23 mouse cellular contexts compared by ENCODE assay signal in the genomic region with DNA sequence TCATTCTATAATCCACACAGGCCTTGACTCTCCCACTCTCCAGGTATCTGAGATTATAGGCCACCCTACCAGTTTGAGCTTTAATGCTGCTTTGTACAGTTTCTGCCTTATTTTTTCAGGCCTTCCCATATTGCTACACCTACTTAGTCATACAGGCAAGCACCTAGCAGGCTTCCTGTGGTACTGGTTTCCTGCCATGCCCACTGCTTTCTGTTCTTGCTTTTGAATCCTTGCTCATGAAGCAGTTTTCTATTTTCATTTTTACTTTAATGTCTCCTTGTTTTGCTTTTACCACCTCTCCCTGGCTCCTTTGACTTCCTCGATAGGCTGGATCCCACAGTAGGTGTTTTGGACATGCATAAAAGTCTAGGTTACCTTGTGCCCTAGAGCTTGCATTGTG. TPM values are rescaled to one million over a fixed set of nuclear protein-coding genes. Genes with fewer than 3 reads are reported as not detected.
DNase-seq lines count a peak whose midpoint lies in the region; ATAC-seq and TF ChIP-seq lines count a peak whose summit lies in the region.
"Had no signal": no experiment of that assay in that cellular context is flagged by ENCODE, and none has a peak within 500 bp of the region (broad histone marks: within the 10 kb centered on the region; RNA-seq: fewer than 3 reads in every experiment).

No protein-coding gene starts in this region.

- H3K27ac ChIP-seq in liver, postnatal 0 days (ENCODE audit: low read depth) = peak overlapping the region; percentile 66
- H3K27ac ChIP-seq in liver, embryonic 11.5 days (ENCODE audit: low read depth, low read length) = no peak overlapping the region
- H3K27ac ChIP-seq: hindbrain, embryonic 15.5 days; left cerebral cortex, adult 2 months; limb, embryonic 12.5 days; liver, embryonic 15.5 days; midbrain, embryonic 13.5 days had no signal

- no peaks in the 10 kb centered on the region for H3K27me3 ChIP-seq in liver, postnatal 0 days (ENCODE audit: insufficient read depth, low read length)
- H3K27me3 ChIP-seq in liver, embryonic 11.5 days (replicated peaks; ENCODE audit: control insufficient read depth, insufficient read depth, low read length) = no peaks in the 10 kb centered on the region
- H3K27me3 ChIP-seq: hindbrain, embryonic 15.5 days; limb, embryonic 12.5 days; liver, embryonic 15.5 days; midbrain, embryonic 13.5 days had no signal

- WGBS in liver, postnatal 0 days (ENCODE audit: insufficient replicate concordance) = 71% methylated on average over 1 of the region's 1 CpGs
- WGBS in liver, embryonic 11.5 days = 90% methylated on average over 1 of the region's 1 CpGs

- no peak overlapping the region for H3K9ac ChIP-seq in liver, postnatal 0 days (replicated peaks)
- H3K9ac ChIP-seq in liver, embryonic 11.5 days (ENCODE audit: low read depth, low read length) = no peak overlapping the region
- H3K9ac ChIP-seq: hindbrain, embryonic 15.5 days; limb, embryonic 12.5 days; liver, embryonic 15.5 days; midbrain, embryonic 13.5 days had no signal

- no peaks in the 10 kb centered on the region for H3K9me3 ChIP-seq in liver, postnatal 0 days (ENCODE audit: low read length)
- H3K9me3 ChIP-seq in liver, embryonic 11.5 days (ENCODE audit: control insufficient read depth, low read length) = no peaks in the 10 kb centered on the region
- H3K9me3 ChIP-seq: hindbrain, embryonic 15.5 days; limb, embryonic 12.5 days; liver, embryonic 15.5 days; midbrain, embryonic 13.5 days had no signal

- no peak for TF ChIP-seq EP300 in liver, postnatal 0 days (IDR thresholded peaks at IDR 0.05; ENCODE audit: low read depth)

- no peak for TF ChIP-seq CTCF in liver, postnatal 0 days (IDR thresholded peaks at IDR 0.05; ENCODE audit: low read depth)

- H3K4me3 ChIP-seq in liver, postnatal 0 days (ENCODE audit: low read depth, low read length) = no peak overlapping the region
- H3K4me3 ChIP-seq in liver, embryonic 11.5 days (ENCODE audit: low read depth, low read length) = no peak overlapping the region
- H3K4me3 ChIP-seq: hindbrain, embryonic 15.5 days; left cerebral cortex, adult 2 months; limb, embryonic 12.5 days; liver, embryonic 15.5 days; midbrain, embryonic 13.5 days had no signal

- ATAC-seq in liver, postnatal 0 days = peak; percentile 36; the same call in 1 of the 2 replicates
- no peak for ATAC-seq in liver, embryonic 11.5 days (replicated peaks; ENCODE audit: low FRiP score)
- ATAC-seq in CD4-positive, CD25-positive, alpha-beta regulatory T cell, adult 4 months = peak; percentile 94
- peak; percentile 80 for ATAC-seq in granulocyte monocyte progenitor cell, adult 5-6 weeks (replicated peaks; ENCODE audit: poor library complexity, severe bottlenecking)
- ATAC-seq: forebrain, embryonic 16.5 days; midbrain, embryonic 13.5 days had no signal

- no peaks in the 10 kb centered on the region; the same call in 1 of the 2 replicates for H3K4me1 ChIP-seq in liver, postnatal 0 days (ENCODE audit: insufficient read depth)
- no peaks in the 10 kb centered on the region for H3K4me1 ChIP-seq in liver, embryonic 11.5 days (replicated peaks; ENCODE audit: control insufficient read depth, insufficient read depth, low read length)
- H3K4me1 ChIP-seq: hindbrain, embryonic 15.5 days; limb, embryonic 12.5 days; liver, embryonic 15.5 days; midbrain, embryonic 13.5 days had no signal

- 0 out of 2 replicates have a peak overlapping the region, but pooled peaks have one; percentile 0 for H3K4me2 ChIP-seq in liver, postnatal 0 days (ENCODE audit: low read depth, low read length)
- H3K4me2 ChIP-seq in liver, embryonic 11.5 days = no peak overlapping the region
- H3K4me2 ChIP-seq: hindbrain, embryonic 15.5 days; limb, embryonic 12.5 days; liver, embryonic 15.5 days; midbrain, embryonic 13.5 days had no signal

- no peaks in the 10 kb centered on the region for H3K36me3 ChIP-seq in liver, postnatal 0 days (replicated peaks; ENCODE audit: insufficient read depth, low read length)
- H3K36me3 ChIP-seq in liver, embryonic 11.5 days (ENCODE audit: control insufficient read depth, insufficient read depth, low read length) = no peaks in the 10 kb centered on the region
- H3K36me3 ChIP-seq: hindbrain, embryonic 15.5 days; limb, embryonic 12.5 days; liver, embryonic 15.5 days; midbrain, embryonic 13.5 days had no signal

- no peak for DNase-seq in liver, postnatal 0 days
- no peak for DNase-seq in liver, embryonic 11.5 days (ENCODE audit: low spot score)
- peak; percentile 62 for DNase-seq in naive thymus-derived CD4-positive, alpha-beta T cell, adult 2 months (ENCODE audit: low read depth)
- no peak for DNase-seq in left cerebral cortex, adult 11 months (ENCODE audit: low spot score)
- DNase-seq in kidney, postnatal 10 days = no peak
- no peak for DNase-seq in cerebellum, adult 11-12 months
- DNase-seq: adrenal gland, adult 2 months; B cell, adult 2 months; cerebellum, adult 11 months; cerebellum, postnatal 25 days; heart, postnatal 14 days; kidney, adult 11 months; kidney, postnatal 14 days; lung, postnatal 36 days; right cerebral cortex, postnatal 14 days had no signal

RNA-seq across cellular contexts. Expression of a gene that starts 14.3 kb away (rescaled TPM):
- 114 and 116 TPM in 2 replicates for polyA plus RNA-seq in liver, postnatal 0 days (2015; fragmentation: Nextera tagmentation; extraction: Ambion mirVana)
- polyA plus RNA-seq in liver, embryonic 11.5 days (2014; fragmentation: Nextera tagmentation; extraction: Ambion mirVana) = 30.1 and 33.1 TPM in 2 replicates
- 100 to 1,000 TPM; 240 to 300 TPM for polyA plus RNA-seq in CD4-positive, CD25-positive, alpha-beta regulatory T cell, adult 4 months (2017; shearing (Covaris generic))
- 143 and 158 TPM in 2 replicates for total RNA-seq in granulocyte monocyte progenitor cell, adult 5-6 weeks (2014; fragmentation: Nextera tagmentation)
- total RNA-seq in granulocyte monocyte progenitor cell, adult 5-6 weeks (2017) = 130 and 142 TPM in 2 replicates
